Comparison of ENCODE assay signal across 7 mouse cellular contexts in genomic region chr11:102375196-102376173, GRCm38 (mm10). TPM values are rescaled to one million over a fixed set of nuclear protein-coding genes. Genes with fewer than 3 reads are reported as not detected.
DNase-seq lines count a peak whose midpoint lies in the region; ATAC-seq and TF ChIP-seq lines count a peak whose summit lies in the region.

No protein-coding gene starts in this region.

- peak; percentile 86 for ATAC-seq in lung, embryonic 14.5 days (ENCODE audit: insufficient read depth)

- peak; percentile 76 for DNase-seq in adrenal gland, postnatal 25 days
- DNase-seq in embryo, embryonic 10 days (ENCODE audit: low spot score): peak; percentile 75
- DNase-seq in heart, adult 18-20 months: peak; percentile 74 to 75
- DNase-seq in kidney, adult 18-20 months: peak; percentile 78
- peak; percentile 54 for DNase-seq in lung, embryonic 14.5 days
- no peak for DNase-seq in layer of hippocampus, postnatal 14 days (ENCODE audit: low spot score in 2 of 2)

- peak overlapping the region; percentile 44 for H3K9ac ChIP-seq in lung, embryonic 14.5 days

- peak overlapping the region; percentile 72 for H3K27ac ChIP-seq in lung, embryonic 14.5 days (ENCODE audit: low read depth)
- H3K27ac ChIP-seq in small intestine, adult 2 months (ENCODE audit: insufficient read depth, low read depth, low read length): peak overlapping the region; percentile 97

- H3K4me3 ChIP-seq in lung, embryonic 14.5 days (ENCODE audit: low read depth, low read length): peak overlapping the region; percentile 13
- peak overlapping the region; percentile 58 for H3K4me3 ChIP-seq in small intestine, adult 2 months (ENCODE audit: low read depth, low read length)

- H3K36me3 ChIP-seq in lung, embryonic 14.5 days (ENCODE audit: insufficient read depth): no peaks in the 10 kb centered on the region
- no peaks in the 10 kb centered on the region for H3K36me3 ChIP-seq in small intestine, adult 2 months (ENCODE audit: control insufficient read depth, insufficient read depth, low read length)

- H3K4me1 ChIP-seq in lung, embryonic 14.5 days (ENCODE audit: insufficient read depth): peaks cover 10% of the 10 kb centered on the region; the same call in 1 of the 2 replicates
- H3K4me1 ChIP-seq in small intestine, adult 2 months (ENCODE audit: control insufficient read depth, insufficient read depth, insufficient read length, low read length): peaks cover 19% of the 10 kb centered on the region; the same call in 1 of the 2 replicates

- TF ChIP-seq POLR2A in small intestine, adult 2 months (IDR thresholded peaks at IDR 0.05; ENCODE audit: low read depth, low read length): no peak; the same call in 1 of the 2 replicates

- no peaks in the 10 kb centered on the region for H3K27me3 ChIP-seq in lung, embryonic 14.5 days (ENCODE audit: insufficient read depth, low read length)
- H3K27me3 ChIP-seq in small intestine, adult 2 months (ENCODE audit: control insufficient read depth, insufficient read depth, low read length): no peaks in the 10 kb centered on the region

- 4% methylated on average over 23 of the region's 23 CpGs for WGBS in lung, embryonic 14.5 days
- WGBS in small intestine, adult 2 months: 4% methylated on average over 23 of the region's 23 CpGs

- H3K9me3 ChIP-seq in lung, embryonic 14.5 days (ENCODE audit: low read depth, low read length): no peaks in the 10 kb centered on the region

- H3K4me2 ChIP-seq in lung, embryonic 14.5 days: peak overlapping the region; percentile 59

- no peak for TF ChIP-seq CTCF in lung, embryonic 14.5 days (IDR thresholded peaks at IDR 0.05; ENCODE audit: low read depth)
- TF ChIP-seq CTCF in small intestine, adult 2 months (IDR thresholded peaks at IDR 0.05; ENCODE audit: extremely low read depth, insufficient read length, insufficient replicate concordance, low read depth, low read length): no peak

RNA-seq across cellular contexts. Expression of gene Slc4a1, which starts 9.5 kb away (rescaled TPM):
- total RNA-seq in adrenal gland, postnatal 25 days (2021): 1.0 and 1.8 TPM in 2 replicates
- total RNA-seq in heart, adult 18-20 months (2021): 1 to 10 TPM; 1.4 to 2.3 TPM
- polyA plus RNA-seq in lung, embryonic 14.5 days (2014; fragmentation: Nextera tagmentation; extraction: Ambion mirVana): 6.0 and 6.9 TPM in 2 replicates
- polyA plus RNA-seq in small intestine, adult 2 months (2012; rRNA removed): not detected in 2 replicates
- total RNA-seq in layer of hippocampus, postnatal 14 days (2021): under 1 TPM; 0.50 to 0.60 TPM

RNA-seq across cellular contexts. Expression of gene Rundc3a, which starts 17.7 kb away (rescaled TPM):
- total RNA-seq in adrenal gland, postnatal 25 days (2021): 24.4 and 39.7 TPM in 2 replicates
- total RNA-seq in heart, adult 18-20 months (2021): under 1 TPM in 1 of 2 experiments, not detected in 1; 0.64 TPM
- polyA plus RNA-seq in lung, embryonic 14.5 days (2014; fragmentation: Nextera tagmentation; extraction: Ambion mirVana): 1.1 and 1.3 TPM in 2 replicates
- polyA plus RNA-seq in small intestine, adult 2 months (2012; rRNA removed): 2.5 and 6.5 TPM in 2 replicates
- total RNA-seq in layer of hippocampus, postnatal 14 days (2021): 100 to 1,000 TPM; 413 to 422 TPM

RNA-seq across cellular contexts. Expression of gene Slc25a39, which starts 32.3 kb away (rescaled TPM):
- 439 and 629 TPM in 2 replicates for total RNA-seq in adrenal gland, postnatal 25 days (2021)
- 100 to 1,000 TPM; 187 to 194 TPM for total RNA-seq in heart, adult 18-20 months (2021)
- 223 and 244 TPM in 2 replicates for polyA plus RNA-seq in lung, embryonic 14.5 days (2014; fragmentation: Nextera tagmentation; extraction: Ambion mirVana)
- 322 and 403 TPM in 2 replicates for polyA plus RNA-seq in small intestine, adult 2 months (2012; rRNA removed)
- total RNA-seq in layer of hippocampus, postnatal 14 days (2021): 10 to 100 TPM; 75.6 to 81.8 TPM

RNA-seq across cellular contexts. Expression of gene Grn, which starts 54.6 kb away (rescaled TPM):
- total RNA-seq in adrenal gland, postnatal 25 days (2021): 198 and 230 TPM in 2 replicates
- total RNA-seq in heart, adult 18-20 months (2021): 10 to 100 TPM; 82.0 to 98.0 TPM
- polyA plus RNA-seq in lung, embryonic 14.5 days (2014; fragmentation: Nextera tagmentation; extraction: Ambion mirVana): 113 and 116 TPM in 2 replicates
- polyA plus RNA-seq in small intestine, adult 2 months (2012; rRNA removed): 76.0 and 111 TPM in 2 replicates
- total RNA-seq in layer of hippocampus, postnatal 14 days (2021): 10 to 100 TPM; 82.3 to 87.4 TPM

RNA-seq across cellular contexts. Expression of gene Ubtf, which starts 55.9 kb away (rescaled TPM):
- total RNA-seq in adrenal gland, postnatal 25 days (2021): 113 and 116 TPM in 2 replicates
- total RNA-seq in heart, adult 18-20 months (2021): 10 to 100 TPM; 49.2 to 49.9 TPM
- polyA plus RNA-seq in lung, embryonic 14.5 days (2014; fragmentation: Nextera tagmentation; extraction: Ambion mirVana): 86.0 and 93.8 TPM in 2 replicates
- 10.5 and 17.6 TPM in 2 replicates for polyA plus RNA-seq in small intestine, adult 2 months (2012; rRNA removed)
- 100 to 1,000 TPM; 120 to 121 TPM for total RNA-seq in layer of hippocampus, postnatal 14 days (2021)

Comparison
In these comparisons a context has a peak if more than half of its experiments do, and no peak if none do; other contexts are left out.
1. DNase-seq: peak in adrenal gland, postnatal 25 days (single experiment), embryo, embryonic 10 days (single experiment), heart, adult 18-20 months (2 of 2), kidney, adult 18-20 months (single experiment) and lung, embryonic 14.5 days (single experiment); none in layer of hippocampus, postnatal 14 days (0 of 2).
2. RNA of gene Rundc3a, which starts 17.7 kb away (total RNA-seq): 413 to 422 TPM in layer of hippocampus, postnatal 14 days and 24.4 to 39.7 TPM in adrenal gland, postnatal 25 days; 0.64 TPM in heart, adult 18-20 months; every median in the first group is over 10 times any median in the second.